8 mouse cellular contexts compared by ENCODE assay signal in the genomic region with DNA sequence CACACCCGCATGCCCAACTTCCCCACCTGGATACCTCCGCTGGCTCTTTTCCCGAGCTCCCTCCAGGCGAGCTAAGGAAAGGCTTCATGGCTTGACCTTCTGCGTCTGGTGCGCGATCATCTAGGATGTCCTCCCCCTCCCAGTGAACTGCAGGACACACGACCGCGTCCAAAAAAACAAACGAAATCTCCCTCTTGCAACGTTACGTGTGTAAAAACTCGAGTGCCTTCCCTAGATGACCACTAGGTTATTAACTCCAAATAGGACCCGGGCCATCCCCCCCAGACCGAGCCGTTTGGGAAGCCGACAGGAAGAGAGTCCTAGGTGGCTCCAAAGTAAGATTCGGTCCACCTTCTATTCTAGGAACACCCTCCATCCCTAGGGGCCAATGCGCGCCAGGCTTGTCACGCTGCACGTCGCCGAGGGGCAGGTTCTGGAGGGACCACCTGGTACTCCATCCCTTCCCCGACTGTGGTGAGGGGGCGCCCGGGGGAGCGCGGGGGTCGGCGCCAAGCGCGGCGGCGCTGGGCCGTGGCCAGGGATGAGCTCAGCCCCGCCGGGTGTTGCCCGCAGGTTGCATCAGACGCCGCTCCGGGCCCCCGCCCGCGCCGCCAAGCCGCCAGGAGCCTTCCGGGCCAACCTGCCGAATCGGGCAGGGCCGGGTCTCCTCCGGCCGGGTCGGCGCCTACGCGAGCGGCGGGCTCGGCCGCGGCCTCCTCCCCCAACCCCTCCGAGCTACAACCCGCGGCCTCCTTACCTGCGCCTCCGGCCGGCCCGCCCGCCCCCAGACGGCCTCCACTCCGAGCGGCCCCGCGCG. TPM values are rescaled to one million over a fixed set of nuclear protein-coding genes. Genes with fewer than 3 reads are reported as not detected.
DNase-seq lines count a peak whose midpoint lies in the region; ATAC-seq and TF ChIP-seq lines count a peak whose summit lies in the region.

No protein-coding gene starts in this region.

- WGBS in heart, embryonic 12.5 days, result under 1% methylated on average over 77 of the region's 77 CpGs
- WGBS in liver, embryonic 14.5 days (ENCODE audit: insufficient replicate concordance), result under 1% methylated on average over 62 of the region's 77 CpGs
- WGBS in neural tube, embryonic 14.5 days, result under 1% methylated on average over 71 of the region's 77 CpGs

- peak overlapping the region; percentile 79 for H3K27ac ChIP-seq in MEL (ENCODE audit: control insufficient read depth, low read depth, low read length)
- peak overlapping the region; percentile 52 for H3K27ac ChIP-seq in bone marrow macrophage, adult 2 months (ENCODE audit: insufficient read depth, low read depth, low read length)
- H3K27ac ChIP-seq in embryonic fibroblast, embryonic 13.5 days (ENCODE audit: insufficient read depth, low read length), result peak overlapping the region; percentile 87
- peak overlapping the region; percentile 87 for H3K27ac ChIP-seq in heart, embryonic 12.5 days (ENCODE audit: poor library complexity, severe bottlenecking)
- peak overlapping the region; percentile 73 for H3K27ac ChIP-seq in liver, embryonic 14.5 days
- H3K27ac ChIP-seq in neural tube, embryonic 14.5 days (ENCODE audit: low read depth, low read length), result peak overlapping the region; percentile 90

- peak in 1 of 2 experiments; percentile 5; a peak in 1 of 4 replicates for TF ChIP-seq POLR2A in MEL (IDR thresholded peaks at IDR 0.05; ENCODE audit: control insufficient read depth in 1 of 2, insufficient read depth in 1 of 2, low read depth in 1 of 2, low read length in 2 of 2, poor library complexity in 1 of 2)
- no peak for TF ChIP-seq POLR2A in bone marrow macrophage, adult 2 months (IDR thresholded peaks at IDR 0.05; ENCODE audit: borderline replicate concordance, low read depth, low read length)
- TF ChIP-seq POLR2A in embryonic fibroblast, embryonic 13.5 days (IDR thresholded peaks at IDR 0.05; ENCODE audit: low read depth, low read length), result peak; percentile 26; the same call in 1 of the 2 replicates

- TF ChIP-seq RAD21 in MEL (IDR thresholded peaks at IDR 0.05; ENCODE audit: low read depth, low read length), result no peak

- TF ChIP-seq CTCF in MEL (IDR thresholded peaks at IDR 0.05 in 2 of 3, conservative IDR thresholded peaks at IDR 0.05 in 1 of 3; ENCODE audit: control insufficient read depth in 1 of 3, insufficient read depth in 1 of 3, low read depth in 2 of 3, low read length in 3 of 3, poor library complexity in 1 of 3, severe bottlenecking in 1 of 3), result no peak
- TF ChIP-seq CTCF in bone marrow macrophage, adult 2 months (IDR thresholded peaks at IDR 0.05; ENCODE audit: low read depth, low read length), result no peak
- no peak for TF ChIP-seq CTCF in embryonic fibroblast, embryonic 13.5 days (IDR thresholded peaks at IDR 0.05; ENCODE audit: borderline replicate concordance, insufficient read depth, low read length)
- TF ChIP-seq CTCF in liver, embryonic 14.5 days (IDR thresholded peaks at IDR 0.05; ENCODE audit: low read depth), result no peak

- peak overlapping the region; percentile 89 for H3K4me2 ChIP-seq in heart, embryonic 12.5 days
- peak overlapping the region; percentile 77 for H3K4me2 ChIP-seq in liver, embryonic 14.5 days (ENCODE audit: low read depth)
- peak overlapping the region; percentile 92 for H3K4me2 ChIP-seq in neural tube, embryonic 14.5 days (ENCODE audit: low read depth, low read length)

- H3K4me1 ChIP-seq in MEL (ENCODE audit: control insufficient read depth in 1 of 2, insufficient read depth in 2 of 2, low read length in 2 of 2), result peaks cover 5 to 16% of the 10 kb centered on the region in 2 experiments
- peaks cover 31% of the 10 kb centered on the region for H3K4me1 ChIP-seq in bone marrow macrophage, adult 2 months (ENCODE audit: control insufficient read depth, insufficient read depth, low read length)
- peaks cover 3% of the 10 kb centered on the region for H3K4me1 ChIP-seq in embryonic fibroblast, embryonic 13.5 days (ENCODE audit: control insufficient read depth, insufficient read depth, low read length)
- H3K4me1 ChIP-seq in heart, embryonic 12.5 days (replicated peaks), result peaks cover 20% of the 10 kb centered on the region
- H3K4me1 ChIP-seq in liver, embryonic 14.5 days (replicated peaks; ENCODE audit: control insufficient read depth in 2 of 2, insufficient read depth in 2 of 2, low read length in 1 of 2), result peaks cover 13 to 16% of the 10 kb centered on the region in 2 experiments
- peaks cover 19% of the 10 kb centered on the region for H3K4me1 ChIP-seq in neural tube, embryonic 14.5 days (ENCODE audit: control insufficient read depth, insufficient read depth, low read length)

- peak; percentile 60 for DNase-seq in MEL (ENCODE audit: low read depth, low spot score)
- peak; percentile 67 to 80 for DNase-seq in kidney, postnatal 4 days
- DNase-seq in liver, embryonic 14.5 days (ENCODE audit: low read depth in 3 of 3, low spot score in 3 of 3), result peak in 2 of 3 experiments; percentile 17 to 27
- DNase-seq in ovary, postnatal 14 days (ENCODE audit: low spot score), result no peak

- no peaks in the 10 kb centered on the region for H3K27me3 ChIP-seq in MEL (ENCODE audit: control insufficient read depth in 1 of 2, insufficient read depth in 2 of 2, low read length in 2 of 2)
- H3K27me3 ChIP-seq in heart, embryonic 12.5 days (replicated peaks), result no peaks in the 10 kb centered on the region
- H3K27me3 ChIP-seq in liver, embryonic 14.5 days (ENCODE audit: control insufficient read depth, insufficient read depth, low read length), result no peaks in the 10 kb centered on the region
- no peaks in the 10 kb centered on the region; the same call in 1 of the 2 replicates for H3K27me3 ChIP-seq in neural tube, embryonic 14.5 days (ENCODE audit: control insufficient read depth, insufficient read depth, low read length)

- H3K79me2 ChIP-seq in MEL (ENCODE audit: control insufficient read depth, insufficient read depth, low read length, poor library complexity), result peaks cover 46% of the 10 kb centered on the region

- peak; percentile 86 for ATAC-seq in heart, embryonic 12.5 days (ENCODE audit: insufficient number of reproducible peaks, low FRiP score)
- ATAC-seq in liver, embryonic 14.5 days (ENCODE audit: insufficient read depth), result peak; percentile 77
- peak; percentile 89 for ATAC-seq in neural tube, embryonic 14.5 days (ENCODE audit: low read depth)

- no peaks in the 10 kb centered on the region for H3K9me3 ChIP-seq in MEL (replicated peaks; ENCODE audit: insufficient read depth, low read length)
- H3K9me3 ChIP-seq in heart, embryonic 12.5 days (replicated peaks), result no peaks in the 10 kb centered on the region
- H3K9me3 ChIP-seq in liver, embryonic 14.5 days (ENCODE audit: control insufficient read depth, low read length), result no peaks in the 10 kb centered on the region
- no peaks in the 10 kb centered on the region for H3K9me3 ChIP-seq in neural tube, embryonic 14.5 days (ENCODE audit: control insufficient read depth, low read length)

- H3K4me3 ChIP-seq in MEL (ENCODE audit: control insufficient read depth in 1 of 2, insufficient read depth in 1 of 2, low read depth in 2 of 2, low read length in 2 of 2), result peak overlapping the region; percentile 81 to 97
- peak overlapping the region; percentile 84 for H3K4me3 ChIP-seq in bone marrow macrophage, adult 2 months (ENCODE audit: insufficient read depth, low read length)
- peak overlapping the region; percentile 90 for H3K4me3 ChIP-seq in embryonic fibroblast, embryonic 13.5 days (ENCODE audit: insufficient read depth, low read length)
- peak overlapping the region; percentile 74 for H3K4me3 ChIP-seq in heart, embryonic 12.5 days
- peak overlapping the region; percentile 91 for H3K4me3 ChIP-seq in liver, embryonic 14.5 days (ENCODE audit: insufficient read depth in 1 of 2, low read depth in 2 of 2, low read length in 2 of 2)
- H3K4me3 ChIP-seq in neural tube, embryonic 14.5 days (ENCODE audit: low read depth, low read length), result peak overlapping the region; percentile 85

- H3K9ac ChIP-seq in MEL (ENCODE audit: control insufficient read depth, low read depth, low read length, poor library complexity, severe bottlenecking), result peak overlapping the region; percentile 96
- peak overlapping the region; percentile 77 for H3K9ac ChIP-seq in heart, embryonic 12.5 days
- peak overlapping the region; percentile 93 for H3K9ac ChIP-seq in liver, embryonic 14.5 days (replicated peaks)
- peak overlapping the region; percentile 94 for H3K9ac ChIP-seq in neural tube, embryonic 14.5 days (replicated peaks; ENCODE audit: low read depth, low read length)

- TF ChIP-seq EP300 in MEL (IDR thresholded peaks at IDR 0.05; ENCODE audit: low read depth in 1 of 2, low read length in 2 of 2), result 0 out of 4 replicates have a peak, but pooled peaks of 1 of the 2 experiments have one; percentile 32
- TF ChIP-seq EP300 in liver, embryonic 14.5 days (IDR thresholded peaks at IDR 0.05; ENCODE audit: low read depth), result no peak

- H3K36me3 ChIP-seq in MEL (ENCODE audit: control insufficient read depth in 1 of 2, insufficient read depth in 2 of 2, low read length in 2 of 2), result peaks cover 8 to 26% of the 10 kb centered on the region in 2 experiments
- peaks cover under 1% of the 10 kb centered on the region; the same call in 1 of the 2 replicates for H3K36me3 ChIP-seq in heart, embryonic 12.5 days
- peaks cover 7% of the 10 kb centered on the region for H3K36me3 ChIP-seq in liver, embryonic 14.5 days (replicated peaks; ENCODE audit: control insufficient read depth, insufficient read depth, low read depth)
- no peaks in the 10 kb centered on the region for H3K36me3 ChIP-seq in neural tube, embryonic 14.5 days (ENCODE audit: control insufficient read depth, insufficient read depth, low read length)

TF ChIP-seq in MEL, 35 proteins besides CTCF, POLR2A, EP300 and RAD21 (continues in another document):
- 0 out of 2 replicates have a peak, but pooled peaks have one; percentile 57 for TF ChIP-seq CHD1 (IDR thresholded peaks at IDR 0.05; ENCODE audit: low read depth, low read length)
- TF ChIP-seq SIN3A (IDR thresholded peaks at IDR 0.05; ENCODE audit: low read length), result 0 out of 2 replicates have a peak, but pooled peaks have one; percentile 4
- TF ChIP-seq USF1 (IDR thresholded peaks at IDR 0.05; ENCODE audit: low read depth, low read length), result no peak
- 0 out of 2 replicates have a peak, but pooled peaks have one; percentile 17 for TF ChIP-seq MAZ (IDR thresholded peaks at IDR 0.05; ENCODE audit: low read depth, low read length)

RNA-seq across cellular contexts. Expression of a gene that starts 0.5 kb away (rescaled TPM):
- total RNA-seq in MEL (2012; rRNA removed), result 17.3 and 19.7 TPM in 2 replicates
- polyA plus RNA-seq in MEL (2012; ENCODE audit: insufficient read depth in 1 of 2, insufficient read length in 2 of 2, low read depth in 1 of 2, low replicate concordance in 2 of 2, missing spikeins in 1 of 2), result 10 to 100 TPM in 1 of 2 experiments, not detected in 1; 20.7 TPM
- polyA plus RNA-seq in bone marrow macrophage, adult 2 months (2012; ENCODE audit: insufficient read depth, insufficient read length, missing spikeins), result 42.6 and 43.2 TPM in 2 replicates
- 37.7 and 54.7 TPM in 2 replicates for polyA plus RNA-seq in embryonic fibroblast, embryonic 13.5 days (2011; ENCODE audit: insufficient read length, low read depth, missing spikeins)
- polyA plus RNA-seq in heart, embryonic 12.5 days (2016; fragmentation: Nextera tagmentation; extraction: Ambion mirVana), result 23.6 and 26.3 TPM in 2 replicates
- polyA plus RNA-seq in liver, embryonic 14.5 days (2012; rRNA removed), result 4.7 and 9.2 TPM in 2 replicates
- 14.5 and 14.7 TPM in 2 replicates for polyA plus RNA-seq in liver, embryonic 14.5 days (2014; fragmentation: Nextera tagmentation; extraction: Ambion mirVana)
- 27.2 and 32.4 TPM in 2 replicates for polyA plus RNA-seq in neural tube, embryonic 14.5 days (2014; fragmentation: Nextera tagmentation; extraction: Ambion mirVana)
